Mouse (Mus musculus): ENCODE data around the gene Tgoln1. TPM values are rescaled to one million over a fixed set of nuclear protein-coding genes. Genes with fewer than 3 reads are reported as not detected.

The Tgoln1 gene
- polyA plus RNA-seq, 1 experiment from 2014 or later: 21.7 TPM

GRCm38 (mm10) chr6:72607060-72607459 lies 9.7 kb downstream of the Tgoln1 start:
- ATAC-seq (ENCODE audit: insufficient number of reproducible peaks, insufficient read depth, low FRiP score, low TSS enrichment, low read depth): no peak
- no peaks in the 10 kb centered on the region for H3K27me3 ChIP-seq
- H3K9ac ChIP-seq (replicated peaks): no peak overlapping the region
- H3K27ac ChIP-seq: no peak overlapping the region
- no peaks in the 10 kb centered on the region for H3K9me3 ChIP-seq
- 90% methylated on average over 4 of the region's 4 CpGs for WGBS
- no peak overlapping the region for H3K4me2 ChIP-seq
- peaks cover 81% of the 10 kb centered on the region for H3K36me3 ChIP-seq
- H3K4me1 ChIP-seq (replicated peaks): no peaks in the 10 kb centered on the region
- no peak overlapping the region for H3K4me3 ChIP-seq (replicated peaks)

GRCm38 (mm10) chr6:72604066-72604465 lies 12.7 kb downstream of the Tgoln1 start:
- no peak overlapping the region for H3K4me2 ChIP-seq
- H3K36me3 ChIP-seq: peaks cover 52% of the 10 kb centered on the region
- no peak overlapping the region for H3K4me3 ChIP-seq (replicated peaks)

DNA sequence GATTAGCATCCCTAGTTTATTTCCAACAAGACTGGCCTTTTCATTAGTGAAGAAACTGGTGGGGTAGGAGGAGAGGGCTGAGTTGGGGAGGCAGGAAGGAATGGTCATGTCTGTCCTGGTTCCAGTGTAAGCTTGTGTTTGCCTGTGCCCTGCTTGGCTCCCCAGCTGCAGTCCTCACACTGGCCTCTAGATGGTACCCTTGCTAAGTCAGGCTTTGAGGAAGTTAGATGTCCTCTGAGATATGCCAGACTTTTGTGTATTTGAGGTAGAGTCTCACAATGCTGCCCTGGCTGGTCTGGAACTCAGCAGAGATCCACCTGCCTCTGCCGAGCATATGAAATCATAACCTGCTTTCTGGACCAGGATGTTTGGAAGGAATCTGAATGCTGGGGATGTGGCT lies 15.1 kb downstream of the Tgoln1 start:
- H3K27ac ChIP-seq: no peak overlapping the region
- WGBS: 55% methylated on average over 1 of the region's 1 CpGs
- no peak overlapping the region for H3K4me2 ChIP-seq
- H3K9me3 ChIP-seq: no peaks in the 10 kb centered on the region
- peaks cover 17% of the 10 kb centered on the region for H3K4me1 ChIP-seq (replicated peaks)
- H3K27me3 ChIP-seq: no peaks in the 10 kb centered on the region
- no peak overlapping the region for H3K4me3 ChIP-seq (replicated peaks)
- peaks cover 36% of the 10 kb centered on the region for H3K36me3 ChIP-seq
- H3K9ac ChIP-seq (replicated peaks): no peak overlapping the region
- no peak for ATAC-seq (ENCODE audit: insufficient number of reproducible peaks, insufficient read depth, low FRiP score, low TSS enrichment, low read depth)

More at GRCm38 (mm10) chr6:72604066-72604465, 12.7 kb downstream of the Tgoln1 start:
- Histone ChIP-seq H3K9ac (replicated peaks) (no peak overlapping the region), H3K27ac (no peak overlapping the region), H3K9me3 (no peaks in the 10 kb centered on the region), H3K4me1 (replicated peaks) (peaks cover 3% of the 10 kb centered on the region), H3K27me3 (no peaks in the 10 kb centered on the region)
- 84% methylated on average over 2 of the region's 2 CpGs for WGBS
- no peak for ATAC-seq (ENCODE audit: insufficient number of reproducible peaks, insufficient read depth, low FRiP score, low TSS enrichment, low read depth)

DNA sequence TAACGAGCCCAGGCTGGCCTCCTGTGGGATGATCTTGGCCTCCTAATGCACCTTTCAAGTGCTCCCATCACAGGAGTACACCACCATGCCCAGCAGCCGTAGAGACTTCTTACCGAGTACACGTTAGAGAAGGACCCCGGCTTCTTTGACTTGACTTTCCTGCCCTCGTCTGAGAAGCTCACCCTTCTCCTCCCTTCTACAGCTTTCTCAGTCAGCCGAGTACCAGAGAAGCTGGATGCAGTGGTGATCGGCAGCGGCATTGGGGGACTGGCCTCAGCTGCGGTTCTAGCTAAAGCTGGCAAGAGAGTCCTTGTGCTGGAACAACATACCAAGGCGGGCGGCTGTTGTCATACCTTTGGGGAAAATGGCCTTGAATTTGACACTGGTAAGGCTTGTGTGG lies 16.0 kb downstream of the Tgoln1 start:
- no peaks in the 10 kb centered on the region for H3K27me3 ChIP-seq
- H3K4me2 ChIP-seq: no peak overlapping the region
- WGBS: 86% methylated on average over 12 of the region's 12 CpGs
- ATAC-seq (ENCODE audit: insufficient number of reproducible peaks, insufficient read depth, low FRiP score, low TSS enrichment, low read depth): no peak
- H3K4me1 ChIP-seq (replicated peaks): peaks cover 17% of the 10 kb centered on the region
- H3K36me3 ChIP-seq: peaks cover 26% of the 10 kb centered on the region
- H3K27ac ChIP-seq: no peak overlapping the region
- no peaks in the 10 kb centered on the region for H3K9me3 ChIP-seq
- H3K9ac ChIP-seq (replicated peaks): no peak overlapping the region
- no peak overlapping the region for H3K4me3 ChIP-seq (replicated peaks)

GRCm38 (mm10) chr6:72600216-72600615 lies 16.6 kb downstream of the Tgoln1 start:
- WGBS: 75% methylated on average over 6 of the region's 6 CpGs
- no peak for ATAC-seq (ENCODE audit: insufficient number of reproducible peaks, insufficient read depth, low FRiP score, low TSS enrichment, low read depth)

DNA sequence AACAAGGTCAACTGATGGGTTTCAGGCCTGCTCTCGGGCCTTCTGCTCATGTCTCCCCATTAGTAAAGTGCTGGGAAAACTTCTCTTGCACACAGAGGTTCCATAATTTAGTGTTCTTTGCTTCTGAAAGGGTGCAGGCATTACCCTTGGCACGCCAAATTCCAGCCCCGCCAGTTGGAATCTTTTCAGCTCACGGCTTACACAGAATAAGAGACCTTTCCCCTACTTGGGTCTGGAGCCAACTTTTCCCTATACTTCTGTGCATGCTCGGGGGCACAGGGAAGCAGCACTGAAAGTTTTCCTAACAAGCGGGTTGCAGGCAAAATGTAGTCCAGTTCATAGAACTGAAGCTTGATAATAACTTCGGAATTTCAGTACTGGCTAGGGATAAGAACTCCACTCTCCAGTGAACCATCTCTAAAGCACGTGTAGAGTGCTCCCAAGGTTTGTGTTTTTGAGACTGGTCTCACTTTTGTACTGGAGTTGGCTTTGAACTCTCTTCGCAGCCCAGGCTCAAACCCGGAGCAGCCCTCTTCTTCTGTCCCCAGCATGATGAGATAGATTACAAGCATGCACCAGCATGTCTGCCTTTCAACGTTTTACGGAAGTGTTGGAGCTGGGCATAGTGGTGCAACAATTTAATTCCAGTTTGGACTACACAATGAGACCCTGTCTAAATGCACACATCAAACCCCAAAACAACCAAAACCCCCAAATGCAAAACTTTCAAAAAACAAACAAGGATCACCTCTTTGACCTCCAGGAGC lies 17.8 kb downstream of the Tgoln1 start:
- H3K4me3 ChIP-seq (replicated peaks): peak overlapping the region; percentile 63
- peak overlapping the region; percentile 72 for H3K9ac ChIP-seq (replicated peaks)
- peak overlapping the region; percentile 79 for H3K27ac ChIP-seq
- peaks cover 17% of the 10 kb centered on the region for H3K4me1 ChIP-seq (replicated peaks)
- H3K9me3 ChIP-seq: no peaks in the 10 kb centered on the region
- WGBS: 44% methylated on average over 12 of the region's 12 CpGs
- H3K4me2 ChIP-seq: peak overlapping the region; percentile 71
- H3K27me3 ChIP-seq: no peaks in the 10 kb centered on the region
- peaks cover 8% of the 10 kb centered on the region for H3K36me3 ChIP-seq
- 0 out of 2 replicates have a peak, but pooled peaks have one; percentile 12 for ATAC-seq (ENCODE audit: insufficient number of reproducible peaks, insufficient read depth, low FRiP score, low TSS enrichment, low read depth)

More at GRCm38 (mm10) chr6:72600216-72600615, 16.6 kb downstream of the Tgoln1 start:
- Histone ChIP-seq H3K27ac (no peak overlapping the region), H3K9ac (replicated peaks) (no peak overlapping the region), H3K4me1 (replicated peaks) (peaks cover 17% of the 10 kb centered on the region), H3K36me3 (peaks cover 21% of the 10 kb centered on the region), H3K4me2 (no peak overlapping the region), H3K27me3 (no peaks in the 10 kb centered on the region), H3K9me3 (no peaks in the 10 kb centered on the region), H3K4me3 (replicated peaks) (no peak overlapping the region)

- Histone ChIP-seq H3K27me3 (no peaks in the 10 kb centered on the region), H3K9ac (replicated peaks) (peak within 1 kb of the TSS; percentile 72), H3K9me3 (no peaks in the 10 kb centered on the region), H3K4me1 (replicated peaks) (peaks cover 17% of the 10 kb centered on the region), H3K4me3 (replicated peaks) (peak within 1 kb of the TSS; percentile 63), H3K27ac (peak within 1 kb of the TSS; percentile 79), H3K36me3 (0 out of 2 replicates have a peak, but pooled peaks cover under 1% of the 10 kb centered on the region), H3K4me2 (peak within 1 kb of the TSS; percentile 71)
- WGBS: 1% methylated on average over 38 of the region's 38 CpGs
- peak; percentile 90 for ATAC-seq (ENCODE audit: insufficient number of reproducible peaks, insufficient read depth, low FRiP score, low TSS enrichment, low read depth)
These were observed 18.6 kb downstream of the Tgoln1 start, which contains the start of the genes Elmod3 and Retsat for GRCm38 (mm10) chr6:72597956-72598753. TSS of gene Elmod3 (minus strand) at chr6:72598413. TSS of gene Retsat (plus strand) at chr6:72598475.

DNA sequence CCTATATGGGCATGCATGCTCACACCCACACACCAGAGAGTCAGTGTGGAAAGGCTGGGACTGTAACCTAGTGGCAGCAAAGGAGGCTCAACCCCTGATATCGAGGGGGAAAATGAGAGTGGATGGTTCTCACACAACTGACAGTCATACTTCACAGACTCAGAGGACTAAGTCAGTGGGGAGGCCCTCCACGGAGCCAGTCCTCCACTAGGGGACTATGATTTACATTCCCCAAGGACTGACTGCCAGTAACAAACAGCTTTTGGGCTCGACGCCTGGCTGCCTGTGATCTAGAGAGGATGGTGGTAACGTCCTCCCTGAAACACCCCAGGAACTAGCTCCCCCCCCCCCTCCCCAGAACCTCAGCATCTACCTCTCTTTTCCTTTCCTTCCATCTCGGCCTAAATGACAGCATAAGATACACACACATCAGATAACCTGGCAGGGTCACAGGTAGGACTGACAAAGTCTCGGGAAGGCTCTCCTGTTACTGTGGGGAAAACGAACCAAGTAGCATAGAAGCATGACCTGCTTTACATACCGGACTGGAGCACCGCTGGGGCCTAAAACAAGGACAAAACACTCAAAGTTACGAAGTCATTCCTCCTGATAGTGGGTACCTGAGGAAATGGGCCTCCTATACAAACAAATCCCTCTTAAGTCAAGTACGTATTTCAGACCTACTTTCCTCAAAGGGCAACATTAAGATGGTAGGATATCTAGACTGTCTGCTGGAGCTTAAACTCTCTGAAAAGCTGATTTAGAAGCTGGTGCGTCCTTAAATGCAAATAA lies 19.5 kb downstream of the Tgoln1 start:
- WGBS: 44% methylated on average over 13 of the region's 13 CpGs
- H3K9ac ChIP-seq (replicated peaks): peak overlapping the region; percentile 61
- H3K27ac ChIP-seq: no peak overlapping the region
- no peaks in the 10 kb centered on the region for H3K36me3 ChIP-seq
- H3K4me1 ChIP-seq (replicated peaks): peaks cover 17% of the 10 kb centered on the region
- ATAC-seq (ENCODE audit: insufficient number of reproducible peaks, insufficient read depth, low FRiP score, low TSS enrichment, low read depth): no peak
- H3K4me3 ChIP-seq (replicated peaks): peak overlapping the region; percentile 63
- no peaks in the 10 kb centered on the region for H3K27me3 ChIP-seq
- no peaks in the 10 kb centered on the region for H3K9me3 ChIP-seq
- H3K4me2 ChIP-seq: peak overlapping the region; percentile 71

- Histone ChIP-seq H3K36me3 (no peaks in the 10 kb centered on the region), H3K27ac (no peak overlapping the region), H3K4me2 (no peak overlapping the region), H3K9ac (replicated peaks) (no peak overlapping the region), H3K9me3 (no peaks in the 10 kb centered on the region), H3K4me3 (replicated peaks) (no peak overlapping the region), H3K27me3 (no peaks in the 10 kb centered on the region), H3K4me1 (replicated peaks) (peaks cover 13% of the 10 kb centered on the region)
- ATAC-seq (ENCODE audit: insufficient number of reproducible peaks, insufficient read depth, low FRiP score, low TSS enrichment, low read depth): no peak
- 69% methylated on average over 5 of the region's 5 CpGs for WGBS
These were observed 22.9 kb downstream of the Tgoln1 start for GRCm38 (mm10) chr6:72593914-72594313.

- H3K27me3 ChIP-seq: no peaks in the 10 kb centered on the region
- H3K9me3 ChIP-seq: no peaks in the 10 kb centered on the region
- peaks cover 10% of the 10 kb centered on the region for H3K4me1 ChIP-seq (replicated peaks)
- no peak overlapping the region for H3K9ac ChIP-seq (replicated peaks)
- H3K36me3 ChIP-seq: no peaks in the 10 kb centered on the region
- no peak overlapping the region for H3K27ac ChIP-seq
- no peak overlapping the region for H3K4me2 ChIP-seq
- no peak overlapping the region for H3K4me3 ChIP-seq (replicated peaks)
- 81% methylated on average over 6 of the region's 6 CpGs for WGBS
- ATAC-seq (ENCODE audit: insufficient number of reproducible peaks, insufficient read depth, low FRiP score, low TSS enrichment, low read depth): no peak
These were observed 23.6 kb downstream of the Tgoln1 start for GRCm38 (mm10) chr6:72593011-72593803.

Data from limb, embryonic 12.5 days (tissue).